Mouse (Mus musculus) CH12.LX (cell line): Measurements from ENCODE around the gene Vmn1r85. TPM values are rescaled to one million over a fixed set of nuclear protein-coding genes. Genes with fewer than 3 reads are reported as not detected.

Source experiments
- DNase-seq: peaks from one replicate; pipeline ENCODE4 v3.0.0-alpha.2; 2013; ENCODE audit errors: extremely low read depth
- H3K27ac ChIP-seq: 2 replicates; pipeline ENCODE4 v1.5.1; 2012; ENCODE audit warnings: low read depth, mild to moderate bottlenecking, control low read depth, moderate library complexity; ENCODE audit not compliant: insufficient read depth
- H3K27me3 ChIP-seq: replicated peaks from 2 replicates; pipeline ENCODE3; 2012; ENCODE audit warnings: inconsistent platforms
- H3K36me3 ChIP-seq, 2 experiments: replicated peaks in 1 of 2; 2 replicates each; pipeline versions ENCODE3 to v1.6.1; 2012; ENCODE audit warnings: inconsistent platforms in 1 of 2, low read length in 1 of 2, mild to moderate bottlenecking in 1 of 2, mixed read lengths in 1 of 2, moderate library complexity in 1 of 2; ENCODE audit not compliant: control insufficient read depth in 1 of 2, insufficient read depth in 1 of 2
- H3K4me1 ChIP-seq, 2 experiments: 2 replicates each; pipeline ENCODE4 v1.6.1; 2012; ENCODE audit warnings: inconsistent platforms in 1 of 2, moderate library complexity in 1 of 2; ENCODE audit not compliant: insufficient read depth in 2 of 2, control insufficient read depth in 1 of 2
- H3K4me2 ChIP-seq: 2 replicates; pipeline ENCODE4 v1.6.1; 2012; ENCODE audit warnings: low read depth, mild to moderate bottlenecking, control low read depth; ENCODE audit not compliant: poor library complexity, insufficient read depth, severe bottlenecking
- H3K4me3 ChIP-seq, 3 experiments: fragments of 150-350 bp in 1 of 3; sonication (generic) in 1 of 3; replicated peaks in 1 of 3; 2 replicates each; pipeline versions ENCODE3 to v1.5.1; 2011 to 2012; ENCODE audit warnings: low read depth in 2 of 3, low read length in 2 of 3, mild to moderate bottlenecking in 2 of 3, moderate library complexity in 2 of 3, control low read depth in 1 of 3, improper control_type of control experiment in 1 of 3, inconsistent platforms in 1 of 3, mixed read lengths in 1 of 3; ENCODE audit not compliant: poor library complexity in 1 of 3
- H3K79me2 ChIP-seq: replicated peaks from 2 replicates; pipeline ENCODE4 v1.6.1; 2012; ENCODE audit warnings: mild to moderate bottlenecking, moderate library complexity; ENCODE audit not compliant: control insufficient read depth, poor library complexity, insufficient read depth, severe bottlenecking; ENCODE audit errors: extremely low read depth
- H3K9ac ChIP-seq: 2 replicates; pipeline ENCODE4 v1.6.1; 2012; ENCODE audit warnings: low read depth, mild to moderate bottlenecking, control low read depth, moderate library complexity; ENCODE audit not compliant: insufficient read depth
- H3K9me3 ChIP-seq: replicated peaks from 2 replicates; pipeline ENCODE3; 2012; ENCODE audit warnings: low read length, inconsistent platforms, mixed read lengths
- BHLHE40 ChIP-seq: IDR thresholded peaks from 2 replicates; pipeline ENCODE4 v1.6.1; 2011; ENCODE audit warnings: mild to moderate bottlenecking, low read depth, low read length, improper control_type of control experiment
- CHD2 ChIP-seq: IDR thresholded peaks from 2 replicates; pipeline ENCODE4 v1.6.1; 2011; ENCODE audit warnings: low read length, improper control_type of control experiment
- CTCF ChIP-seq, 2 experiments: IDR thresholded peaks in 1 of 2; conservative IDR thresholded peaks in 1 of 2; 2 replicates each; pipeline ENCODE4 v1.5.1; 2011 to 2012; ENCODE audit warnings: low read depth in 2 of 2, low read length in 2 of 2, improper control_type of control experiment in 1 of 2, inconsistent platforms in 1 of 2, mild to moderate bottlenecking in 1 of 2, moderate library complexity in 1 of 2
- E2F4 ChIP-seq: IDR thresholded peaks from 2 replicates; pipeline ENCODE4 v1.6.1; 2011; ENCODE audit warnings: low read depth, low read length, improper control_type of control experiment; ENCODE audit not compliant: insufficient replicate concordance
- ELF1 ChIP-seq: IDR thresholded peaks from 2 replicates; pipeline ENCODE4 v1.6.1; 2014; ENCODE audit warnings: low read depth, mild to moderate bottlenecking, inconsistent platforms, low read length, improper control_type of control experiment
- EP300 ChIP-seq: IDR thresholded peaks from 2 replicates; pipeline ENCODE4 v1.6.1; 2011; ENCODE audit warnings: low read length, improper control_type of control experiment
- ETS1 ChIP-seq: conservative IDR thresholded peaks from 2 replicates; pipeline ENCODE4 v1.6.1; 2012; ENCODE audit warnings: low read depth, mild to moderate bottlenecking, inconsistent platforms, low read length, improper control_type of control experiment, moderate library complexity
- GABPA ChIP-seq: IDR thresholded peaks from 2 replicates; pipeline ENCODE4 v1.6.1; 2012; ENCODE audit warnings: low read depth, low read length, improper control_type of control experiment, inconsistent platforms; ENCODE audit not compliant: insufficient replicate concordance
- HCFC1 ChIP-seq: IDR thresholded peaks from 2 replicates; pipeline ENCODE4 v1.6.1; 2012; ENCODE audit warnings: low read depth, mild to moderate bottlenecking, inconsistent platforms, low read length, improper control_type of control experiment
- JUND ChIP-seq: conservative IDR thresholded peaks from 2 replicates; pipeline ENCODE4 v1.6.1; 2011; ENCODE audit warnings: low read depth, low read length, improper control_type of control experiment
- KAT2A ChIP-seq: IDR thresholded peaks from 2 replicates; pipeline ENCODE4 v1.6.1; 2012; ENCODE audit warnings: low read length, improper control_type of control experiment, inconsistent platforms; ENCODE audit not compliant: insufficient replicate concordance
- MAFK ChIP-seq: IDR thresholded peaks from 2 replicates; pipeline ENCODE4 v1.6.1; 2011; ENCODE audit warnings: low read length, improper control_type of control experiment; ENCODE audit not compliant: insufficient replicate concordance
- MAX ChIP-seq: IDR thresholded peaks from 2 replicates; pipeline ENCODE4 v1.6.1; 2011; ENCODE audit warnings: low read length, improper control_type of control experiment
- MAZ ChIP-seq: IDR thresholded peaks from 2 replicates; pipeline ENCODE4 v1.6.1; 2012; ENCODE audit warnings: low read depth, mild to moderate bottlenecking, inconsistent platforms, low read length, improper control_type of control experiment, moderate library complexity
- MEF2A ChIP-seq: IDR thresholded peaks from 2 replicates; pipeline ENCODE4 v1.6.1; 2014; ENCODE audit warnings: low read depth, mild to moderate bottlenecking, inconsistent platforms, low read length, improper control_type of control experiment, borderline replicate concordance
- MXI1 ChIP-seq: IDR thresholded peaks from 2 replicates; pipeline ENCODE4 v1.6.1; 2011; ENCODE audit warnings: mild to moderate bottlenecking, low read depth, low read length, improper control_type of control experiment
- MYC ChIP-seq: IDR thresholded peaks from 2 replicates; pipeline ENCODE4 v1.6.1; 2011; ENCODE audit warnings: low read depth, mild to moderate bottlenecking, improper control_type of control experiment, low read length
- NELFE ChIP-seq: IDR thresholded peaks from 2 replicates; pipeline ENCODE4 v1.6.1; 2011; ENCODE audit warnings: low read depth, low read length, improper control_type of control experiment
- NRF1 ChIP-seq: IDR thresholded peaks from 2 replicates; pipeline ENCODE4 v1.6.1; 2014; ENCODE audit warnings: low read depth, mild to moderate bottlenecking, inconsistent platforms, low read length, improper control_type of control experiment, moderate library complexity
- PAX5 ChIP-seq: IDR thresholded peaks from 2 replicates; pipeline ENCODE4 v1.6.1; 2012; ENCODE audit warnings: low read length, inconsistent platforms, mixed read lengths
- POLR2A ChIP-seq: IDR thresholded peaks from 2 replicates; pipeline ENCODE4 v1.6.1; 2011; ENCODE audit warnings: low read depth, mild to moderate bottlenecking, improper control_type of control experiment, low read length
- POLR2AphosphoS2 ChIP-seq: IDR thresholded peaks from 2 replicates; pipeline ENCODE4 v1.6.1; 2011; ENCODE audit warnings: low read depth, low read length, improper control_type of control experiment
- RAD21 ChIP-seq: IDR thresholded peaks from 2 replicates; pipeline ENCODE4 v1.6.1; 2011; ENCODE audit warnings: low read depth, mild to moderate bottlenecking, low read length, improper control_type of control experiment, moderate library complexity
- RCOR1 ChIP-seq: conservative IDR thresholded peaks from 2 replicates; pipeline ENCODE4 v1.6.1; 2012; ENCODE audit warnings: low read depth, mild to moderate bottlenecking, inconsistent platforms, low read length, improper control_type of control experiment
- SMC3 ChIP-seq: IDR thresholded peaks from 2 replicates; pipeline ENCODE4 v1.6.1; 2011; ENCODE audit warnings: low read depth, low read length, improper control_type of control experiment
- TBP ChIP-seq: conservative IDR thresholded peaks from 2 replicates; pipeline ENCODE4 v1.6.1; 2011; ENCODE audit warnings: low read depth, low read length, improper control_type of control experiment
- TCF12 ChIP-seq: IDR thresholded peaks from 2 replicates; pipeline ENCODE4 v1.6.1; 2014; ENCODE audit warnings: low read depth, mild to moderate bottlenecking, inconsistent platforms, low read length, improper control_type of control experiment
- UBTF ChIP-seq: IDR thresholded peaks from 2 replicates; pipeline ENCODE4 v1.6.1; 2012; ENCODE audit warnings: low read depth, mild to moderate bottlenecking, inconsistent platforms, low read length, improper control_type of control experiment, moderate library complexity
- ZKSCAN1 ChIP-seq: IDR thresholded peaks from 2 replicates; pipeline ENCODE4 v1.6.1; 2012; ENCODE audit warnings: low read depth, inconsistent platforms, low read length, improper control_type of control experiment, borderline replicate concordance
- ZMIZ1 ChIP-seq: IDR thresholded peaks from 2 replicates; pipeline ENCODE4 v1.6.1; 2012; ENCODE audit warnings: low read depth, mild to moderate bottlenecking, inconsistent platforms, low read length, improper control_type of control experiment
- dilution Hi-C: fragments of 300-500 bp; cut with MboI; formaldehyde crosslinking; loops from 2 replicates; pipeline ENCODE4 v1.14.3; 2020; ENCODE audit warnings: low sequenced_read_pairs; ENCODE audit not compliant: extremely low pct_unique_long_range_greater_than_20kb, extremely low pct_ligation_motif_present
- in situ Hi-C: fragments of 300-500 bp; cut with MboI; formaldehyde crosslinking; loops from 3 replicates; pipeline ENCODE4 v1.14.3; 2019; ENCODE audit warnings: low sequenced_read_pairs, low pct_ligation_motif_present, low pct_unique_long_range_greater_than_20kb, mixed read lengths
- polyA plus RNA-seq: library from polyadenylated mRNA; unstranded; fragments of >175 nt; gene quantifications from 2 replicates; pipeline ENCODE4 v1.2.1, GENCODE M21; 2012; ENCODE audit warnings: low read depth; ENCODE audit not compliant: insufficient read length
- total RNA-seq, 2 experiments: library from RNA; depleted of rRNA; stranded (reverse); fragments of 300-350 nt in 1 of 2; fragments of >200 nt in 1 of 2; gene quantifications; 2 replicates each; pipeline ENCODE4 v1.2.3; 2012 to 2014

Gene Vmn1r85
- total and polyA plus RNA-seq, 3 experiments, result not detected

GRCm38 (mm10) chr7:13038621-13039169 is 56.3 kb downstream of the Vmn1r85 start:
- in situ Hi-C loops, result no loop called here
- Histone ChIP-seq H3K9me3 (peaks cover 5% of the 10 kb centered on the region), H3K27me3 (no peaks in the 10 kb centered on the region), H3K36me3 (peaks cover 15 to 34% of the 10 kb centered on the region in 2 experiments), H3K4me2 (peak overlapping the region; percentile 74), H3K4me3 (peak overlapping the region; percentile 84 to 92 (median 86)), H3K9ac (peak overlapping the region; percentile 97), H3K27ac (peak overlapping the region; percentile 84), H3K4me1 (peaks cover 11 to 41% of the 10 kb centered on the region in 2 experiments), H3K79me2 (peaks cover 18% of the 10 kb centered on the region)
- TF ChIP-seq RCOR1 (no peak), MEF2A (peak; percentile 20; the same call in 1 of the 2 replicates), NELFE (no peak)
- peak; percentile 36 for DNase-seq
- dilution Hi-C loops, result no loop called here

GRCm38 (mm10) chr7:13037901-13038555 is 56.9 kb downstream of the Vmn1r85 start, which contains the start of gene Ube2m:
TSS of gene Ube2m (minus strand) at chr7:13038275.
- Histone ChIP-seq H3K27me3 (no peaks in the 10 kb centered on the region), H3K4me1 (peaks cover 15 to 48% of the 10 kb centered on the region in 2 experiments), H3K4me2 (peak within 1 kb of the TSS; percentile 74), H3K79me2 (peaks cover 18% of the 10 kb centered on the region), H3K27ac (peak within 1 kb of the TSS; percentile 100), H3K9ac (peak within 1 kb of the TSS; percentile 97), H3K4me3 (peak within 1 kb of the TSS; percentile 84 to 92 (median 91)), H3K9me3 (no peaks in the 10 kb centered on the region), H3K36me3 (peaks cover 18 to 33% of the 10 kb centered on the region in 2 experiments)
- peak; percentile 99 for DNase-seq
- dilution Hi-C loops, result no loop called here
- in situ Hi-C loops, result no loop called here
- TF ChIP-seq RAD21, result no peak
- TF ChIP-seq POLR2AphosphoS2, result peak; percentile 94
- TF ChIP-seq BHLHE40, result peak; percentile 43
- TF ChIP-seq ZKSCAN1, result no peak
- TF ChIP-seq KAT2A, result 0 out of 2 replicates have a peak, but pooled peaks have one; percentile 70
- no peak; the same call in 1 of the 2 replicates for TF ChIP-seq ETS1
- TF ChIP-seq MAFK, result no peak
- peak; percentile 97 for TF ChIP-seq NRF1
- TF ChIP-seq MAX, result peak; percentile 50
- TF ChIP-seq E2F4, result no peak
- no peak for TF ChIP-seq SMC3
- TF ChIP-seq NELFE, result peak; percentile 81; the same call in 1 of the 2 replicates
- no peak for TF ChIP-seq MEF2A
- peak; percentile 92 for TF ChIP-seq ELF1
- TF ChIP-seq JUND, result no peak
- TF ChIP-seq EP300, result no peak
- TF ChIP-seq MAZ, result peak; percentile 67
- TF ChIP-seq CTCF (conservative IDR thresholded peaks at IDR 0.05 in 1 of 2, IDR thresholded peaks at IDR 0.05 in 1 of 2; ENCODE audit: low read depth in 2 of 2, low read length in 2 of 2), result no peak
- TF ChIP-seq TCF12, result peak; percentile 81
- TF ChIP-seq GABPA, result no peak
- TF ChIP-seq POLR2A, result peak; percentile 87
- peak; percentile 76; the same call in 1 of the 2 replicates for TF ChIP-seq UBTF
- TF ChIP-seq HCFC1, result peak; percentile 67
- no peak for TF ChIP-seq MYC
- TF ChIP-seq MXI1, result peak; percentile 57; the same call in 1 of the 2 replicates
- TF ChIP-seq RCOR1, result no peak
- TF ChIP-seq CHD2, result peak; percentile 56; the same call in 1 of the 2 replicates
- TF ChIP-seq PAX5, result no peak
- TF ChIP-seq ZMIZ1, result peak; percentile 96
- TF ChIP-seq TBP, result peak; percentile 64; the same call in 1 of the 2 replicates
